In the genomic region with DNA sequence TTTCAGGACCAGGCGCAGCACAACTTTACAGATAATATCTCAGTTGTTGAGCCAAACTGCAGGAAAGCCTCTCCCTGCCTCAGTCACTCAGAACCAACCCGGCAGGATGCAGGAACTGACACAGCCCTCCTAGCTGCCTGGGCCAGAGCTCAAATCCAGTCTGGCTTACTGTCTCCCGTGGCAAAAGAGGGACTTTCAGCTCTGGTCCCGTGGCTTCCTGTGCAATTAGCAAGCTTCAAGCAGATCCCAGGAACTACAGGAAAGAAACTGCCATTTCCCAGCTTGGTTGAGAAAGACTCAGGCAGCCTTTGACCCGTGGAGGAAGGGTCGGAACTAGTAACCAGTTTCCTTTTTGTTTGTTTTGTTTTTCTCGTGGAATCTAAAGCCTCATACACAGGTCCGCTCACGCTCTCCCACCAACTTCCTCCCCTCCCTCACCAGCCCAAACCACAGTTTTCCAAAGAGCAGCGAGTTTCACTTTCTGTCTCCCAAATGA, we compare ENCODE assay signal across 8 mouse cellular contexts. TPM values are rescaled to one million over a fixed set of nuclear protein-coding genes. Genes with fewer than 3 reads are reported as not detected.
DNase-seq lines count a peak whose midpoint lies in the region; ATAC-seq and TF ChIP-seq lines count a peak whose summit lies in the region.

No protein-coding gene starts in this region.

- H3K27me3 ChIP-seq in heart, embryonic 14.5 days (ENCODE audit: control insufficient read depth, insufficient read depth, low read length) = peaks cover 3% of the 10 kb centered on the region; the same call in 1 of the 2 replicates
- H3K27me3 ChIP-seq in limb, embryonic 11.5 days (ENCODE audit: control insufficient read depth, insufficient read depth, low read length) = no peaks in the 10 kb centered on the region
- no peaks in the 10 kb centered on the region for H3K27me3 ChIP-seq in myocyte (ENCODE audit: control insufficient read depth, insufficient read depth, insufficient read length)
- no peaks in the 10 kb centered on the region for H3K27me3 ChIP-seq in thymus, adult 2 months (ENCODE audit: control insufficient read depth, insufficient read depth, low read length)

- no peaks in the 10 kb centered on the region for H3K9me3 ChIP-seq in heart, embryonic 14.5 days (ENCODE audit: control insufficient read depth, low read length)
- no peaks in the 10 kb centered on the region for H3K9me3 ChIP-seq in limb, embryonic 11.5 days (ENCODE audit: control insufficient read depth, low read length)

- H3K27ac ChIP-seq in heart, embryonic 14.5 days (replicated peaks in 1 of 2; ENCODE audit: control insufficient read depth in 1 of 2, insufficient read depth in 1 of 2, low read depth in 2 of 2, low read length in 2 of 2) = peak overlapping the region; percentile 30 to 63
- H3K27ac ChIP-seq in limb, embryonic 11.5 days (replicated peaks; ENCODE audit: low read depth, low read length) = no peak overlapping the region
- no peak overlapping the region for H3K27ac ChIP-seq in thymus, adult 2 months (ENCODE audit: control insufficient read depth, insufficient read depth, low read length)

- 36% methylated on average over 10 of the region's 10 CpGs for WGBS in heart, embryonic 14.5 days
- WGBS in limb, embryonic 11.5 days = 31% methylated on average over 10 of the region's 10 CpGs
- 8% methylated on average over 10 of the region's 10 CpGs for WGBS in thymus, adult 2 months

- H3K4me3 ChIP-seq in heart, embryonic 14.5 days (ENCODE audit: control insufficient read depth in 1 of 2, insufficient read depth in 1 of 2, low read depth in 1 of 2, low read length in 2 of 2) = no peak overlapping the region
- H3K4me3 ChIP-seq in limb, embryonic 11.5 days (ENCODE audit: low read depth, low read length) = no peak overlapping the region
- H3K4me3 ChIP-seq in myocyte = peak overlapping the region; percentile 7
- H3K4me3 ChIP-seq in thymus, adult 2 months (ENCODE audit: control insufficient read depth, insufficient read depth, low read length) = no peak overlapping the region

- H3K79me2 ChIP-seq in myocyte (ENCODE audit: control insufficient read depth, insufficient read depth) = no peaks in the 10 kb centered on the region

- ATAC-seq in CD4-positive, CD25-positive, alpha-beta regulatory T cell, adult 4 months = no peak
- peak; percentile 58 for ATAC-seq in common myeloid progenitor, adult 5-6 weeks (replicated peaks; ENCODE audit: low read depth, poor library complexity, severe bottlenecking)
- ATAC-seq in heart, embryonic 14.5 days (ENCODE audit: insufficient number of reproducible peaks, insufficient read depth, low FRiP score, low read depth) = no peak
- no peak for ATAC-seq in limb, embryonic 11.5 days (ENCODE audit: insufficient number of reproducible peaks, low FRiP score, low TSS enrichment, low read depth)

- peak; percentile 3 for DNase-seq in CD4-positive, CD25-positive, alpha-beta regulatory T cell, adult 2 months (ENCODE audit: low read depth, low spot score)
- peak; percentile 40 for DNase-seq in limb, embryonic 11.5 days (ENCODE audit: low spot score)
- no peak for DNase-seq in thymus, adult 2 months
- DNase-seq in thymus, postnatal 25 days = no peak

- H3K36me3 ChIP-seq in heart, embryonic 14.5 days (ENCODE audit: control insufficient read depth, insufficient read depth, low read length) = no peaks in the 10 kb centered on the region
- no peaks in the 10 kb centered on the region for H3K36me3 ChIP-seq in limb, embryonic 11.5 days (ENCODE audit: control insufficient read depth, insufficient read depth, low read length)
- no peaks in the 10 kb centered on the region for H3K36me3 ChIP-seq in myocyte (ENCODE audit: control insufficient read depth, insufficient read depth)
- H3K36me3 ChIP-seq in thymus, adult 2 months (ENCODE audit: control insufficient read depth, insufficient read depth, low read length) = no peaks in the 10 kb centered on the region

- TF ChIP-seq CTCF in thymus, adult 2 months (IDR thresholded peaks at IDR 0.05; ENCODE audit: borderline replicate concordance, control insufficient read depth, extremely low read depth, insufficient read depth, low read length, poor library complexity) = no peak

- H3ac ChIP-seq in myocyte (ENCODE audit: control insufficient read depth, insufficient read length) = no peak overlapping the region

- no peak for TF ChIP-seq POLR2A in myocyte (IDR thresholded peaks at IDR 0.05; ENCODE audit: insufficient read length, low read depth)
- TF ChIP-seq POLR2A in thymus, adult 2 months (IDR thresholded peaks at IDR 0.05; ENCODE audit: control insufficient read depth, extremely low read depth, insufficient read depth, low read length, poor library complexity) = no peak

- peaks cover 3 to 4% of the 10 kb centered on the region in 2 experiments; a peak in 2 of 4 replicates for H3K4me1 ChIP-seq in heart, embryonic 14.5 days (ENCODE audit: control insufficient read depth in 2 of 2, insufficient read depth in 2 of 2, low read length in 2 of 2)
- peaks cover 7% of the 10 kb centered on the region for H3K4me1 ChIP-seq in limb, embryonic 11.5 days (ENCODE audit: control insufficient read depth, insufficient read depth, low read length)
- H3K4me1 ChIP-seq in thymus, adult 2 months (replicated peaks; ENCODE audit: control insufficient read depth, insufficient read depth, low read length) = peaks cover 4% of the 10 kb centered on the region; the same call in 1 of the 2 replicates

- H3K9ac ChIP-seq in heart, embryonic 14.5 days (ENCODE audit: low read length) = no peak overlapping the region
- H3K9ac ChIP-seq in limb, embryonic 11.5 days (ENCODE audit: low read length) = no peak overlapping the region

- peak overlapping the region; percentile 40 for H3K4me2 ChIP-seq in heart, embryonic 14.5 days (ENCODE audit: low read length)
- 0 out of 2 replicates have a peak overlapping the region, but pooled peaks have one; percentile 10 for H3K4me2 ChIP-seq in limb, embryonic 11.5 days (ENCODE audit: low read depth, severe bottlenecking)
- H3K4me2 ChIP-seq in myocyte (ENCODE audit: low read depth) = peak overlapping the region; percentile 84

TF ChIP-seq in myocyte, 11 proteins besides CTCF, POLR2A, EP300 and RAD21:
- TF ChIP-seq MYOG (IDR thresholded peaks at IDR 0.05; ENCODE audit: control insufficient read depth in 1 of 3, insufficient read depth in 1 of 3, insufficient read length in 2 of 3, low read depth in 2 of 3) = no peak
- no peak for TF ChIP-seq CEBPB (IDR thresholded peaks at IDR 0.05; ENCODE audit: insufficient read depth, poor library complexity, severe bottlenecking)
- TF ChIP-seq SRF (IDR thresholded peaks at IDR 0.05; ENCODE audit: control insufficient read depth, insufficient read length, low read depth) = no peak
- no peak for TF ChIP-seq REST (IDR thresholded peaks at IDR 0.05; ENCODE audit: insufficient read depth, insufficient read length)
- TF ChIP-seq MAX (IDR thresholded peaks at IDR 0.05; ENCODE audit: low read depth) = no peak

RNA-seq across cellular contexts. Expression of gene Cebpg, which starts 24.5 kb away (rescaled TPM):
- polyA plus RNA-seq in CD4-positive, CD25-positive, alpha-beta regulatory T cell, adult 4 months (2017; shearing (Covaris generic)) = 10 to 100 TPM in 1 of 2 experiments, 1 to 10 TPM in 1; 9.4 to 10.9 TPM
- total RNA-seq in common myeloid progenitor, adult 5-6 weeks (2017) = 29.8 and 33.7 TPM in 2 replicates
- 15.7 and 18.3 TPM in 2 replicates for polyA plus RNA-seq in heart, embryonic 14.5 days (2014; fragmentation: Nextera tagmentation; extraction: Ambion mirVana)
- polyA plus RNA-seq in limb, embryonic 11.5 days (2014; fragmentation: Nextera tagmentation; extraction: Ambion mirVana) = 38.1 and 39.6 TPM in 2 replicates
- 25.0 TPM for polyA plus RNA-seq in myocyte (2012; fragmentation: generic; extraction: Trizol)
- 11.9 and 12.8 TPM in 2 replicates for polyA plus RNA-seq in thymus, adult 2 months (2012; rRNA removed)

RNA-seq across cellular contexts. Expression of gene Cebpa, which starts 38.2 kb away (rescaled TPM):
- 1 to 10 TPM in 1 of 2 experiments, under 1 TPM in 1; 0.47 to 1.1 TPM for polyA plus RNA-seq in CD4-positive, CD25-positive, alpha-beta regulatory T cell, adult 4 months (2017; shearing (Covaris generic))
- total RNA-seq in common myeloid progenitor, adult 5-6 weeks (2017) = 14.3 and 19.7 TPM in 2 replicates
- polyA plus RNA-seq in heart, embryonic 14.5 days (2014; fragmentation: Nextera tagmentation; extraction: Ambion mirVana) = 0.73 and 1.2 TPM in 2 replicates
- 0.58 and 0.67 TPM in 2 replicates for polyA plus RNA-seq in limb, embryonic 11.5 days (2014; fragmentation: Nextera tagmentation; extraction: Ambion mirVana)
- 7.7 TPM for polyA plus RNA-seq in myocyte (2012; fragmentation: generic; extraction: Trizol)
- polyA plus RNA-seq in thymus, adult 2 months (2012; rRNA removed) = 56.3 and 84.1 TPM in 2 replicates

Comparison
In these comparisons a context has a peak if more than half of its experiments do, and no peak if none do; other contexts are left out.
1. DNase-seq: peak in CD4-positive, CD25-positive, alpha-beta regulatory T cell, adult 2 months (single experiment) and limb, embryonic 11.5 days (single experiment); none in thymus, adult 2 months (single experiment) and thymus, postnatal 25 days (single experiment).
2. H3K27ac ChIP-seq: peak in heart, embryonic 14.5 days (2 of 2); none in limb, embryonic 11.5 days (single experiment) and thymus, adult 2 months (single experiment).
3. H3K4me2 ChIP-seq: peak in every context shown above with its lines; median percentile 84 in myocyte; 40 in heart, embryonic 14.5 days; 10 in limb, embryonic 11.5 days.